Mouse (Mus musculus): ENCODE measurements around the gene Ldha. TPM values are rescaled to one million over a fixed set of nuclear protein-coding genes. Genes with fewer than 3 reads are reported as not detected.

Gene Ldha
- total and polyA plus RNA-seq, 3 experiments, result 613 to 2,637 (median 1,212) TPM

DNA sequence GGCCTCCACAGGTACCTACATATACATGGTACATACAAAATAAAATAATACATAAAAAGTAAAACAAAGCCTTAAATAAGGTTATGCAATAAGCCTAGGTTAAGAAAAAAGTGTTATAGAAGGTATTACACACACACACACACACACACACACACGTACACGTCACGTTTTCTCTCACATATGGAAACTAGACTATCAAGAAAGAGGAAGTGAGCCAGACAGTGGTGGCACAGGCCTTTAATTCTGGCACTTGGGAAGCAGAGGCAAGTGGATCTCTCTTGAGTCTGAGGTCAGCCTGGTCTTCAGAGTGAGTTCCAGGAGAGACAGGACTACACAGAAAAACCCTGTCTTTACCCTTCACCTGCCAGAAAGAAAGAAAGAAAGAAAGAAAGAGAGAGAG, 54.2 kb downstream of the Ldha start:
- Histone ChIP-seq H3K9me3 (replicated peaks; ENCODE audit: insufficient read depth, low read length) (no peaks in the 10 kb centered on the region), H3K79me2 (ENCODE audit: control insufficient read depth, insufficient read depth, low read length, poor library complexity) (no peaks in the 10 kb centered on the region), H3K4me3 (ENCODE audit: control insufficient read depth in 1 of 2, insufficient read depth in 1 of 2, low read depth in 2 of 2, low read length in 2 of 2) (no peak overlapping the region), H3K36me3 (ENCODE audit: control insufficient read depth in 1 of 2, insufficient read depth in 2 of 2, low read length in 2 of 2) (peaks cover 0 to 18% of the 10 kb centered on the region in 2 experiments; a peak in 3 of 4 replicates), H3K27ac (ENCODE audit: control insufficient read depth, low read depth, low read length) (no peak overlapping the region), H3K4me1 (ENCODE audit: control insufficient read depth in 1 of 2, insufficient read depth in 2 of 2, low read length in 2 of 2) (no peaks in the 10 kb centered on the region), H3K9ac (ENCODE audit: control insufficient read depth, low read depth, low read length, poor library complexity, severe bottlenecking) (no peak overlapping the region), H3K27me3 (ENCODE audit: control insufficient read depth in 1 of 2, insufficient read depth in 2 of 2, low read length in 2 of 2) (no peaks in the 10 kb centered on the region)
- peak; percentile 31 for DNase-seq (ENCODE audit: low read depth, low spot score)
- no peak for TF ChIP-seq CHD2 (IDR thresholded peaks at IDR 0.05; ENCODE audit: low read length)
- no peak for TF ChIP-seq HCFC1 (IDR thresholded peaks at IDR 0.05; ENCODE audit: low read depth, low read length)
- no peak for TF ChIP-seq MXI1 (IDR thresholded peaks at IDR 0.05; ENCODE audit: low read depth, low read length)
- no peak for TF ChIP-seq MEF2A (IDR thresholded peaks at IDR 0.05; ENCODE audit: extremely low read depth, insufficient replicate concordance, low read depth, low read length, poor library complexity, severe bottlenecking)
- TF ChIP-seq ZNF384 (IDR thresholded peaks at IDR 0.05; ENCODE audit: low read depth, low read length), result no peak
- no peak for TF ChIP-seq ZMIZ1 (IDR thresholded peaks at IDR 0.05; ENCODE audit: low read depth, low read length)
- no peak for TF ChIP-seq ZKSCAN1 (IDR thresholded peaks at IDR 0.05; ENCODE audit: low read depth, low read length)
- no peak for TF ChIP-seq SMC3 (IDR thresholded peaks at IDR 0.05; ENCODE audit: low read depth, low read length)
- no peak for TF ChIP-seq GATA1 (IDR thresholded peaks at IDR 0.05; ENCODE audit: low read depth, low read length)
- no peak for TF ChIP-seq CTCF (IDR thresholded peaks at IDR 0.05 in 2 of 3, conservative IDR thresholded peaks at IDR 0.05 in 1 of 3; ENCODE audit: control insufficient read depth in 1 of 3, insufficient read depth in 1 of 3, low read depth in 2 of 3, low read length in 3 of 3, poor library complexity in 1 of 3, severe bottlenecking in 1 of 3)
- TF ChIP-seq USF2 (IDR thresholded peaks at IDR 0.05; ENCODE audit: borderline replicate concordance in 1 of 2, insufficient read depth in 1 of 2, low read depth in 1 of 2, low read length in 2 of 2), result no peak
- TF ChIP-seq KAT2A (conservative IDR thresholded peaks at IDR 0.05; ENCODE audit: low read depth, low read length), result no peak
- no peak for TF ChIP-seq JUND (IDR thresholded peaks at IDR 0.05; ENCODE audit: low read depth, low read length)
- no peak for TF ChIP-seq E2F4 (IDR thresholded peaks at IDR 0.05; ENCODE audit: borderline replicate concordance, low read depth, low read length)
- no peak for TF ChIP-seq MAFK (IDR thresholded peaks at IDR 0.05; ENCODE audit: borderline replicate concordance, low read depth, low read length)

DNA sequence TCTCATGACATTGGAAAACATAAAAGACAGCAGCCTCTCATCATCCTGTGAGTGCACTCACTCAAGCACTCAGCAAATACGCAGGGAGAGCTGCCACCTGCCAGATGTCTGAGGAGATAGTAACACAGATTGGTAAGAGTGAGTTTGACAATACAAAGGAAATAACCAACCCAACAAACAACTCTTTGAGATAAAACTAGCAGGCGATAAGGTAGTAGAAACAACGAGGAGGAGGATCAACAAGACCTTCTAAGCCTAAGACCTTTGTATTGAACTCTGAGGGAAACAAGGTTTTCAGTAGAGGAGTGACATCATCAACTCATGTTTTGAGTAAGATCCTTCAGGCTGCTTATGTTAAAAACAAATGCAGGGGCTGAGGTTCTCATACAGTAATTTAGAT, 58.1 kb downstream of the Ldha start:
- no peaks in the 10 kb centered on the region for H3K27me3 ChIP-seq (ENCODE audit: control insufficient read depth in 1 of 2, insufficient read depth in 2 of 2, low read length in 2 of 2)
- H3K27ac ChIP-seq (ENCODE audit: control insufficient read depth, low read depth, low read length), result no peak overlapping the region
- H3K9ac ChIP-seq (ENCODE audit: control insufficient read depth, low read depth, low read length, poor library complexity, severe bottlenecking), result no peak overlapping the region
- H3K79me2 ChIP-seq (ENCODE audit: control insufficient read depth, insufficient read depth, low read length, poor library complexity), result no peaks in the 10 kb centered on the region
- peaks cover 0 to 17% of the 10 kb centered on the region in 2 experiments; a peak in 3 of 4 replicates for H3K36me3 ChIP-seq (ENCODE audit: control insufficient read depth in 1 of 2, insufficient read depth in 2 of 2, low read length in 2 of 2)
- no peaks in the 10 kb centered on the region for H3K4me1 ChIP-seq (ENCODE audit: control insufficient read depth in 1 of 2, insufficient read depth in 2 of 2, low read length in 2 of 2)
- no peak overlapping the region for H3K4me3 ChIP-seq (ENCODE audit: control insufficient read depth in 1 of 2, insufficient read depth in 1 of 2, low read depth in 2 of 2, low read length in 2 of 2)
- DNase-seq (ENCODE audit: low read depth, low spot score), result no peak
- H3K9me3 ChIP-seq (replicated peaks; ENCODE audit: insufficient read depth, low read length), result no peaks in the 10 kb centered on the region
- no peak for TF ChIP-seq USF2 (IDR thresholded peaks at IDR 0.05; ENCODE audit: borderline replicate concordance in 1 of 2, insufficient read depth in 1 of 2, low read depth in 1 of 2, low read length in 2 of 2)
- TF ChIP-seq CHD1 (IDR thresholded peaks at IDR 0.05; ENCODE audit: low read depth, low read length), result no peak
- TF ChIP-seq TCF12 (IDR thresholded peaks at IDR 0.05; ENCODE audit: low read depth, low read length), result no peak
- no peak for TF ChIP-seq ZMIZ1 (IDR thresholded peaks at IDR 0.05; ENCODE audit: low read depth, low read length)
- TF ChIP-seq POLR2AphosphoS2 (IDR thresholded peaks at IDR 0.05; ENCODE audit: low read length), result no peak
- TF ChIP-seq JUND (IDR thresholded peaks at IDR 0.05; ENCODE audit: low read depth, low read length), result no peak
- no peak for TF ChIP-seq UBTF (IDR thresholded peaks at IDR 0.05; ENCODE audit: borderline replicate concordance, insufficient read depth, low read depth, low read length)

Other genes starting within 250 kb of the Ldha start
- gene Sergef, start 201.7 kb upstream of the Ldha start, total RNA-seq (2012; rRNA removed), result 7.0 and 7.6 TPM in 2 replicates
- gene Sergef, start 201.7 kb upstream of the Ldha start, polyA plus RNA-seq (2012; ENCODE audit: insufficient read depth in 1 of 2, insufficient read length in 2 of 2, low read depth in 1 of 2, low replicate concordance in 2 of 2, missing spikeins in 1 of 2), result 10 to 100 TPM in 1 of 2 experiments, not detected in 1; 11.7 TPM
- gene Tph1, start 168.9 kb upstream of the Ldha start, total RNA-seq (2012; rRNA removed), result 0.13 TPM in 1 of 2 replicates, not detected in the other
- gene Tph1, start 168.9 kb upstream of the Ldha start, polyA plus RNA-seq (2012; ENCODE audit: insufficient read depth in 1 of 2, insufficient read length in 2 of 2, low read depth in 1 of 2, low replicate concordance in 2 of 2, missing spikeins in 1 of 2), result under 1 TPM in 1 of 2 experiments, not detected in 1; 0.03 TPM
- 13.6 and 15.4 TPM in 2 replicates for gene Saal1, start 130.8 kb upstream of the Ldha start, total RNA-seq (2012; rRNA removed)
- gene Saal1, start 130.8 kb upstream of the Ldha start, polyA plus RNA-seq (2012; ENCODE audit: insufficient read depth in 1 of 2, insufficient read length in 2 of 2, low read depth in 1 of 2, low replicate concordance in 2 of 2, missing spikeins in 1 of 2), result 10 to 100 TPM in 1 of 2 experiments, not detected in 1; 26.0 TPM
- 1.3 and 1.6 TPM in 2 replicates for gene Saa3, start 125.8 kb upstream of the Ldha start, total RNA-seq (2012; rRNA removed)
- 1 to 10 TPM in 1 of 2 experiments, not detected in 1; 1.7 TPM for gene Saa3, start 125.8 kb upstream of the Ldha start, polyA plus RNA-seq (2012; ENCODE audit: insufficient read depth in 1 of 2, insufficient read length in 2 of 2, low read depth in 1 of 2, low replicate concordance in 2 of 2, missing spikeins in 1 of 2)
- gene Saa4, start 108.9 kb upstream of the Ldha start, total RNA-seq (2012; rRNA removed), result not detected in 2 replicates
- not detected for gene Saa4, start 108.9 kb upstream of the Ldha start, polyA plus RNA-seq (2012; ENCODE audit: insufficient read depth in 1 of 2, insufficient read length in 2 of 2, low read depth in 1 of 2, low replicate concordance in 2 of 2, missing spikeins in 1 of 2)
- not detected in 2 replicates for gene Saa1, start 98.5 kb upstream of the Ldha start, total RNA-seq (2012; rRNA removed)
- gene Saa1, start 98.5 kb upstream of the Ldha start, polyA plus RNA-seq (2012; ENCODE audit: insufficient read depth in 1 of 2, insufficient read length in 2 of 2, low read depth in 1 of 2, low replicate concordance in 2 of 2, missing spikeins in 1 of 2), result not detected
- gene Saa2, start 89.7 kb upstream of the Ldha start, total RNA-seq (2012; rRNA removed), result not detected in 2 replicates
- not detected for gene Saa2, start 89.7 kb upstream of the Ldha start, polyA plus RNA-seq (2012; ENCODE audit: insufficient read depth in 1 of 2, insufficient read length in 2 of 2, low read depth in 1 of 2, low replicate concordance in 2 of 2, missing spikeins in 1 of 2)
- 15.5 and 19.3 TPM in 2 replicates for gene Hps5, start 45.4 kb upstream of the Ldha start, total RNA-seq (2012; rRNA removed)
- 10 to 100 TPM in 1 of 2 experiments, not detected in 1; 20.2 TPM for gene Hps5, start 45.4 kb upstream of the Ldha start, polyA plus RNA-seq (2012; ENCODE audit: insufficient read depth in 1 of 2, insufficient read length in 2 of 2, low read depth in 1 of 2, low replicate concordance in 2 of 2, missing spikeins in 1 of 2)
- gene Gtf2h1, start 45.4 kb upstream of the Ldha start, total RNA-seq (2012; rRNA removed), result 122 and 142 TPM in 2 replicates
- 100 to 1,000 TPM in 1 of 2 experiments, not detected in 1; 105 TPM for gene Gtf2h1, start 45.4 kb upstream of the Ldha start, polyA plus RNA-seq (2012; ENCODE audit: insufficient read depth in 1 of 2, insufficient read length in 2 of 2, low read depth in 1 of 2, low replicate concordance in 2 of 2, missing spikeins in 1 of 2)
- gene Ldhc, start 19.7 kb downstream of the Ldha start, total RNA-seq (2012; rRNA removed), result not detected in 2 replicates
- not detected for gene Ldhc, start 19.7 kb downstream of the Ldha start, polyA plus RNA-seq (2012; ENCODE audit: insufficient read depth in 1 of 2, insufficient read length in 2 of 2, low read depth in 1 of 2, low replicate concordance in 2 of 2, missing spikeins in 1 of 2)
- gene Tsg101, start 78.5 kb downstream of the Ldha start, total RNA-seq (2012; rRNA removed), result 21.3 and 25.3 TPM in 2 replicates
- 10 to 100 TPM in 1 of 2 experiments, not detected in 1; 88.9 TPM for gene Tsg101, start 78.5 kb downstream of the Ldha start, polyA plus RNA-seq (2012; ENCODE audit: insufficient read depth in 1 of 2, insufficient read length in 2 of 2, low read depth in 1 of 2, low replicate concordance in 2 of 2, missing spikeins in 1 of 2)
- 1.9 and 2.8 TPM in 2 replicates for gene Uevld, start 117.1 kb downstream of the Ldha start, total RNA-seq (2012; rRNA removed)
- gene Uevld, start 117.1 kb downstream of the Ldha start, polyA plus RNA-seq (2012; ENCODE audit: insufficient read depth in 1 of 2, insufficient read length in 2 of 2, low read depth in 1 of 2, low replicate concordance in 2 of 2, missing spikeins in 1 of 2), result 1 to 10 TPM in 1 of 2 experiments, not detected in 1; 5.4 TPM
- gene Gm9999, start 142.1 kb downstream of the Ldha start, total RNA-seq (2012; rRNA removed), result not detected in 2 replicates
- gene Gm9999, start 142.1 kb downstream of the Ldha start, polyA plus RNA-seq (2012; ENCODE audit: insufficient read depth in 1 of 2, insufficient read length in 2 of 2, low read depth in 1 of 2, low replicate concordance in 2 of 2, missing spikeins in 1 of 2), result not detected
- 14.9 and 15.1 TPM in 2 replicates for gene Spty2d1, start 166.9 kb downstream of the Ldha start, total RNA-seq (2012; rRNA removed)
- 10 to 100 TPM; 14.4 to 36.9 TPM for gene Spty2d1, start 166.9 kb downstream of the Ldha start, polyA plus RNA-seq (2012; ENCODE audit: insufficient read depth in 1 of 2, insufficient read length in 2 of 2, low read depth in 1 of 2, low replicate concordance in 2 of 2, missing spikeins in 1 of 2)
- 0.23 and 0.27 TPM in 2 replicates for gene Tmem86a, start 209.1 kb downstream of the Ldha start, total RNA-seq (2012; rRNA removed)
- gene Tmem86a, start 209.1 kb downstream of the Ldha start, polyA plus RNA-seq (2012; ENCODE audit: insufficient read depth in 1 of 2, insufficient read length in 2 of 2, low read depth in 1 of 2, low replicate concordance in 2 of 2, missing spikeins in 1 of 2), result under 1 TPM in 1 of 2 experiments, not detected in 1; 0.54 TPM

All from MEL (cell line).